Mouse (Mus musculus) gastrocnemius, adult 2 months (tissue): ENCODE measurements around the gene Crp. TPM values are rescaled to one million over a fixed set of nuclear protein-coding genes. Genes with fewer than 3 reads are reported as not detected.
A peak's percentile ranks its signal among the peaks of the same experiment; 100 is the strongest.

ENCODE experiments used
- DNase-seq: peaks from one replicate; pipeline ENCODE4 v3.0.0; 2022
- H3K27ac ChIP-seq: fragments of 200-600 bp; 2 replicates; pipeline ENCODE4 v1.8.1; 2022; ENCODE audit warnings: mild to moderate bottlenecking
- H3K4me3 ChIP-seq: fragments of 200-600 bp; 2 replicates; pipeline ENCODE4 v1.8.1; 2022; ENCODE audit warnings: mild to moderate bottlenecking, moderate library complexity
- CTCF ChIP-seq: fragments of 200-600 bp; IDR thresholded peaks from 2 replicates; pipeline ENCODE4 v1.8.1; 2022; ENCODE audit warnings: antibody characterized with exemption, mild to moderate bottlenecking, moderate library complexity
- intact Hi-C: fragments of 180-260 bp; cut with DNase I; formaldehyde crosslinking; loops from one replicate; pipeline ENCODE4 v1.15.1; 2025
- total RNA-seq, 2 experiments: library from RNA; stranded (reverse); gene quantifications; 2 replicates each; pipeline ENCODE4 v1.2.3; 2021

Crp gene
- total RNA-seq, 2 experiments from 2014 or later, result 0.14 TPM; not detected in 1

DNA sequence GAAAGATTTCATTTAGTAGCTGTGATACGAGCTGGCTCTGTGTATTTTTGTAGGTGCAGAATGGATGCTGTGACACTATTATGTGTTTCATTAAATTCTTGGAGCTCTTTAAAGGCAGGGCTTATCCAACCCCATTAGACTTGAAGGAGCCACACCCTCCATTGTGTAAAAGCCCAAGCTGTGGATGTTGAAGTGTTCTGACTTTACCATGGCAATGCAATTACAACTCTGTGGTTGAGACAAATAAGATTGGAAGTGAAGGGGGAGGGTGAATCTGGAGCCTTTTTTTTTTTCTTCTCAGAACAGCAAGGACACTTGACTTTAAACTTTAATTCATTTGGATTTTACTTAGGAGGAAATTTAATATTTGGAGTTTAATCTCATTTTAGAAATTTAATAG, 13.9 kb upstream of the Crp start:
- DNase-seq, result no peak
- intact Hi-C loops, result no loop called here
- Histone ChIP-seq H3K4me3 (no peak overlapping the region), H3K27ac (no peak overlapping the region)
- TF ChIP-seq CTCF, result no peak

DNA sequence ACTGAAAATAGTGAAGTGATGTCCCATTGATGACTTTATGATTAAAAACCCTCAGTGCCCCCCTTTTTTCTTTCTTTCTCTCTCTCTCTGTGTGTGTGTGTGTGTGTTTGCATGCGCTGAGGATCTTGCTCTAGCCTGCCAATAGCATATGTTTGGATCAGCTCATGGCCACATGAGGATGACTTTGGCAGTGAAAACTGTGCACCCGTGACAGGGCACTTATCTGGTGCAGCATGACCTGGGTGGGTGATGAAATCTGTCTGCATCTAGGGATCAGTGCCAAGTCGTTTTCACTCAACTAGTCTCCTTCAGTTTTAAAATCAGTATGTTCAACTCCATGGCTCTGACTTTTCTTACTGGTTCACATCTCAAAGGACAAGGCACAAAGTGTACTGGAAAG, 12.7 kb upstream of the Crp start:
- no peak for TF ChIP-seq CTCF
- no peak for DNase-seq
- intact Hi-C loops, result no loop called here
- Histone ChIP-seq H3K4me3 (no peak overlapping the region), H3K27ac (no peak overlapping the region)

DNA sequence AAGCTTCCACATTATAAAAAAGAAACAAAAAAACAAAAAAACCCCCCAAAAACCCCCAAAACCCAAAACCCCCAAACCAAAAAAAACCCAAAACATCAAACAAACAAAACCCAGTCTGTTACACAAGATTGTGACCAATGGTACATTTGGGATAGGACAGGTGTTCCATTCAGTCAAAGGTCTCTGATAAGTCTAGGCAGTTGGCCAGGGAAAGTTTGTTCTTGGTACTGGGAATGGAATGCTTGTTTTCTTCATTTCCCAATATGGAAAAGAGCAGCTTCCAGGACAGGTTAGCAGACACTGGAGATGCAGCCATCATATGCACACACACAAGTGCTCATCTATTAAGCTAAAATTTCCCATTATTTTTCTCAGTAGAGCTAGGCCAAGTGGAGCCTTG, 433 bp upstream of the Crp start:
- H3K4me3 ChIP-seq, result no peak overlapping the region
- H3K27ac ChIP-seq, result no peak overlapping the region
- no peak for TF ChIP-seq CTCF
- intact Hi-C loops, result no loop called here
- DNase-seq, result no peak

DNA sequence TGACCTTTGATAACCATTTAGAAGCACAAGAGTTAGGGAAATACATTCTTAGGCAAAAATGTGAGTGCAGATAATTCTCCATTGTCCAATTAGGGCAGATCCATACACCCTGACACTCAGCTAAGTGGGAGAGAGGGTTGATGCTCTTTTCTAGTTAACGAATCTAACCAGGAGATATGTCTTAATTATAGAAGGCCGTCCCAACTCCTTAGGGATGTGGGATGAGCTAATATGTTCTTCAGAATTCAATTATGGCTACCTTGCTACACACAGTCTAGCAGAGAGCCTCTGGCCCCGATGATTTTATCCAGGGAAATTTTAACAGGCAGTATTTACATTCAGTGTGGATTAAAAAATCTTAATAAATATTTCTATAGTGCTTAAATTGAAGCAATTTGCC, 3.0 kb downstream of the Crp start:
- intact Hi-C loops, result no loop called here
- no peak for TF ChIP-seq CTCF
- Histone ChIP-seq H3K4me3 (no peak overlapping the region), H3K27ac (no peak overlapping the region)
- DNase-seq, result no peak

DNA sequence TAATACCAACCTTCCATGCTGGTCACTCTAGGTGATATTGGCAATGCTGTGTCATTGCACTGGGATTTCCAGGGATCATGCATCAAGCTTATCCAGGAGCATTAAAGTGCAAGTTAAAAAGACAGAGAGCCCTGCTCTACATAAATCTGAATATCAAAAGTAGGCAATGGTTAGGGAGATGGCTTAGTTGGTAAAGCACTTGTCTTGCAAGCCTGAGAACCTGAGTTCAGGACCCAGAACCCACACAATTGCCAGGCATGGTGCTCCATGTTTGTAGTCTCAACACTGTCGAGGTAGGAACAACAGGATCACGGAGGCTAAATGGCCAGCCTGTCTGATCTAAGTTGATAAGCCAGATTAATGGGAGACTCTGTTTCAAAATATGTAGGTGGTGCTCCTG, 3.5 kb downstream of the Crp start:
- intact Hi-C loops, result no loop called here
- no peak for TF ChIP-seq CTCF
- no peak for DNase-seq
- H3K27ac ChIP-seq, result no peak overlapping the region
- no peak overlapping the region for H3K4me3 ChIP-seq

DNA sequence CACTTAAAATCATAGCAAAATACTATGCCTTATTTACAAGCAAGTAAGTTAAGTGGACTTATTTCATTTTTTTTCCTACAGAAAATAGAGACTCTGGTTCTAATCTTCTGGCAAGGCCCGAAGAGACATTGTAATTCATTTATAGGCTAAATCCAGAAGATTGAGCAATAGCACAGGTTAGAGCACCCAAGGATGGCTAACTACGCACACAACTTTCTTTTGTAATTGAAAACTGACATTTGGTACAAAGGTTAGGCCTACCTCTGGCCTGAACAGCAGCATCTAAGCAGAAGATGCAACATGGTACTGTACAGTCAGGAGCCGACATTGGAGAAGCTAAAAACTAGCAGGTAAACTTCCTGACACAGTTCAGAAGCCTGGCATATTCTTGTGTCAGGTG, 4.0 kb downstream of the Crp start:
- intact Hi-C loops, result no loop called here
- no peak overlapping the region for H3K4me3 ChIP-seq
- no peak for TF ChIP-seq CTCF
- H3K27ac ChIP-seq, result no peak overlapping the region
- no peak for DNase-seq

DNA sequence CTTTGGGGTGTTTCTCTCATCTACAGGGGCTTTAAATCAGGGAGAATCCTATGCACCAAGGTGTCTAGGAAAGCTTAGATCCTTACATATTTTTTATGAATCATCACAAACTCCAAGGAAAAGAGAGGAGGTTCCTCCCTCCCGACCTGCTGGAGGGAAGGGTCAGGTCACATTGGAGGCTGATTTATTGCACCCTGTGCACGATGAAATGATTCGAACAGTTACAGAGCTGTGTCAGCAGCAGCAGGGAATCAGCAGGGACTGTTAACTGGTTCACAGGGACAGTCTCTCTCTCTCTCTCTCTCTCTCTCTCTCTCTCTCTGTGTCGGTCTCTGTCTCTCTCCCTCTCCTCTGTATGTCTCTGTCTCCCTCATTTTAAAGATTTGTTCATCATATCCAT, 6.9 kb downstream of the Crp start:
- TF ChIP-seq CTCF, result no peak

DNA sequence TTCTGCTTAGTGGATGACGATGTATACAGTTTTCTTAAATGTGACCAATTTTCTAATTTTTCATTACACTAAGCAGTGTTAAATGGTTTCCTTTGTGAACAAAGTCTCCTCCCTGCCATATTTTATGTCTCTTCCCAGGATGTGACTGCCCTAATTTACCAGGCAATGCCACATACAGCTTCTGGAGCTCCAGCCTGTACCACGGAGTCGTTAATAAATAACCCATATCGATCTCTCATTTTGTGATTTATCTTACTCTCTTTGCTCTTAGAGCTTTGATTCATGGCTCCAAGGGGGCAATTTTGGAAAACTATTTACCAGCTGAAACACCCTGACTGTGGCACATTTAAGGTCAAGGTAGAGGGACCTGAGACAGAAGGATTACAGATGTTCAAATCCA, 8.4 kb downstream of the Crp start:
- no peak for DNase-seq
- no peak overlapping the region for H3K27ac ChIP-seq
- TF ChIP-seq CTCF, result no peak
- H3K4me3 ChIP-seq, result no peak overlapping the region
- intact Hi-C loops, result no loop called here

More for the DNA sequence above, 6.9 kb downstream of the Crp start:
- no peak for DNase-seq
- intact Hi-C loops, result no loop called here
- H3K27ac ChIP-seq, result no peak overlapping the region
- no peak overlapping the region for H3K4me3 ChIP-seq

DNA sequence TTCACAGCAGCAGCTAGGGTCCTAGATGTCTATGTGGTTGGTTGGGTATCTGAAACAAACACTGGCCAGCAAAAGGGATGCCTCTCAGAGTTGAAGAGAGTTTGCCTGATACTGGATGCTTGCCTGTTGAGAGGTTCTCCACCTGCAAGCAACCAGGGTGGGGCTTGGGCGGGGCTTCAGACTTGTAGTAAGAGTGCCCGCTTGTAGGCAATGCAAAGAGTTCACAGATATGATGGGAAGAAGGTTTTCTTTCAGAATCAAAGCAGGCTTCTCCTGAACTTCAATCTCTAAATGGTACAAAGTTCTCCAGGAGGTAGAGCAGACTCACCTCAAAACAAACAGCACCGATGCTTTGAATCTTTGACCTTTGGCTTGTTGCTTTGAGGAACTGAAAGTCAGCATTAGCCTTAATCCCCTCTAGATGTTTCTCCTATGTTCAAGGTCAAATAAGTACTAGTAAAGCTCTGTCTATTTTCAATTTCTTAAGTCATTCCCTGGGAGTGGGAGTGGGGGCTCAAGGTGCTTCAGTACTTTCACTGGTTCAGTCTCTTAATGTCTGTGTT, 12.0 kb downstream of the Crp start:
- Histone ChIP-seq H3K27ac (no peak overlapping the region), H3K4me3 (no peak overlapping the region)
- intact Hi-C loops, result no loop called here
- TF ChIP-seq CTCF, result no peak
- no peak for DNase-seq

DNA sequence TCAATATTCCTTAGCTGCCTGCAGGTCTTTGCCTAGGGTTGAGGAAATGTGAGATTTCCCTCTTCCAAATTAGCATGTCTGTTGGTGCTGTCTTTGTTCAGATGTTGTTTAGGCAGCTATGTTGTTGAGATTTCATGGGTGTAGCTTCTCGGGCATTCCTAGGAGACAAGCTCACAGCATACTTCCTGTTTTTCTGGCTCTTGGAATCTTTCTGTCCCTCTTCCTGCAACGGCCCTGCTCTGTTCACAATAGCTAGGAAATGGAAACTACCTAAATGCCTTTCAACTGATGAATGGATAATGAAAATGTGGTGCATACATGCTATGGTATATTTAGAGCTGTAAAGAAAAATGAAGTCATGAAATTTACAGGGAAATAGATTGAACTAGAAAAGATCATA, 13.5 kb downstream of the Crp start:
- H3K4me3 ChIP-seq, result no peak overlapping the region
- intact Hi-C loops, result no loop called here
- no peak for TF ChIP-seq CTCF
- no peak for DNase-seq
- peak overlapping the region; percentile 6; the same call in 1 of the 2 replicates for H3K27ac ChIP-seq

DNA sequence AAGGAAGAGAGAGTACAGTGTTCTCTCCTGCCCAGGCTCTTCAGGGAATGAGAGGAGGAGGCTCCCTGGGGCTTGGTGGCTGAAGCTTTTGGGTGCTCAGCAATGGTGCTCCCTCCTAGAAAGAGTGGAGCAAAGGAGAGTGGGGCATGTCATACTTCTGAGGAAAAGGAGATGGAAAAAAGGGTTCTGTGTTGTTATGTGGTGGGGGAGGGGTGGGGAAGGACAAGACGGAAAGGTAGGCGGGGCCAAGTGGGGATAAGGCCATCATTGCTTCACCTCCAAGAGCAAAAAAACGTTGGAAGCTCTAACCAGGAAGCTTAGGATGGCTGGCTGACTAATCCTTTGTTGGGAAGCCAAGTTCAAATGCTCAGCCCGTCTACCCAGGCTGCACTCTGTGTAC, 14.1 kb downstream of the Crp start:
- no peak overlapping the region for H3K4me3 ChIP-seq
- intact Hi-C loops, result no loop called here
- no peak for TF ChIP-seq CTCF
- no peak for DNase-seq
- peak overlapping the region; percentile 6; the same call in 1 of the 2 replicates for H3K27ac ChIP-seq

DNA sequence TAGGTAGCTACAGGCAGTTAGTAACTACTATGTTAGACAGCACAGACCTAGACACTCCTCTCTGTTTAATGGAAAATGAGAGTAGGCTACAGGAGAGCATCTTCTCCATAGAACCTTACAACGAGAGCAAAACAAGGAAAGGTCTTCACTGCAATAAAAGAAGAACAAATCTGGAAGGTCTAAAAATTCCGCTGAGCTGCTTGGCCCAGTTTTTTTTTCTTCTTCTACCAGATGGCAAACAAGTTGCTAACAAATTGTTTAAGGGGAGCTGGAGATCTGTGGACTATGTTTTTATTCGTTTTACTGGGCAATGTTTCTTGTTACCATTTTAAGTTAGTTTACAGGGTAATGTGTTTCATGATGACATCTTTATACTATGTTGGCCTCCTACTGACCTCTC, 53.4 kb downstream of the Crp start:
- TF ChIP-seq CTCF, result no peak
- intact Hi-C loops, result no loop called here
- Histone ChIP-seq H3K27ac (no peak overlapping the region), H3K4me3 (no peak overlapping the region)
- DNase-seq, result no peak

DNA sequence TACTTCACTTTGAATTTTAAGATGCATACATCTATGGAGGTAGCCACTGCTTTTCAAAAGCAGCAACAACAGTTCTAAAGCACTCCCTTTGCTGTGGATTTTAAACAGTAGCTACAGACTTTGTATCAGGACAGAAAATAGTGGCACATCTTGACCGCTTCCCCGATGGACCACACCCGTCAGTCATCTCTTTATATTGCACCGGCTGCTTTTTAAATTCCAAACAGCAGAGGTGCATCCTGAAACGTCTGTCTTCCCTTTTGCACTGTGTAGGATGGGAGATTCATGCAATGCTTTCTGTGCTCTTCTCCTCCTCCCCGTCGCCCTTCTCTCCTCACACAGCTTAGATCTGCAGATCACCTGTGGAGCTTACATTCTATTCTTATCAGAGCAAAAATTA, 57.3 kb downstream of the Crp start:
- DNase-seq, result no peak
- TF ChIP-seq CTCF, result no peak
- intact Hi-C loops, result no loop called here
- Histone ChIP-seq H3K4me3 (no peak overlapping the region), H3K27ac (no peak overlapping the region)

DNA sequence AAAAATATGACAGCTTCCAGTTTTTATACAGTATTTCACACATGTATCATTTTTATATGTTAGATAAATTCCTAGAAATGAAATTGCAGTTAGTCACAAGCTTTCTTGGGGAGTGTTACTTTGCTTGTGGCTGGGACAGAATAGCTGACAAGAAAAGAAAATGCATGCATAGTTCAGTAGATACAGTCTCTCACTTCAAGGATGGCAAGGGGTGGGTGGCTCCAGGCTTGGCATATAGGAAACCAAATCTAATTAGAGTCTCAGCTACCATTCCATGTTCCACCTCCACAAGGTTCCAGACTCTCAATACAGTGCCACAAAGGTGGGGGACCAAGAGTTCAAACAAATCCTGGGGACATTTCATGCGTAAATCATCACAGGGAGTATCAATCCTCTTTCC, 61.7 kb downstream of the Crp start:
- H3K27ac ChIP-seq, result no peak overlapping the region
- no peak for TF ChIP-seq CTCF
- no peak for DNase-seq
- H3K4me3 ChIP-seq, result no peak overlapping the region
- intact Hi-C loops, result no loop called here

DNA sequence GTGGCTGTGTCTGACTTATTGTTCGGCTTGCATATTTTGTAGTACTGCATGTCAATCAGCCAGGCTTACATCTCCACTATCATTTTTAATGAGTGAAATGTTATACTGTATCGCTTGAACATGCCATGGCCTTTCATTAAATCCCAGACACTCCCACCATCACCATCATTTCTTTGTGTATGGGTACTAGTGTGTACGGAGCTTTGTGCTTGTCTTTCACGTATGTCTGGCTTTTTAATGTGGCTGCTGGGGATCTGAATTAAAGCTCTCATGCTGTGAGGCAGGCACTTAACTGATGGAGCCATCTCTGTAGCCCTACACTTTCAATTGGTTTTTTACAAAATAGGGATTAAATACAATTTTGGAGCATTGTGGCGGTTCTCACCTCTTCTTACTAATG, 81.3 kb downstream of the Crp start:
- DNase-seq, result no peak
- H3K4me3 ChIP-seq, result no peak overlapping the region
- TF ChIP-seq CTCF, result no peak
- no peak overlapping the region for H3K27ac ChIP-seq
- intact Hi-C loops, result no loop called here
